Mouse (Mus musculus) Patski (cell line): Measurements from ENCODE around the gene St7. TPM values are rescaled to one million over a fixed set of nuclear protein-coding genes. Genes with fewer than 3 reads are reported as not detected.

ENCODE experiments used
- ATAC-seq: fragments of 100-300 bp; one replicate; pipeline ENCODE4 v1.8.0; 2021
- CTCF ChIA-PET: fragments of 350-600 bp; sonication (Branson Sonifier 250); formaldehyde crosslinking; loops from one replicate; lab custom pipeline; 2022; ENCODE audit warnings: inconsistent platforms; lab: Charles Lee
- POLR2A ChIA-PET: fragments of 350-600 bp; sonication (Branson Sonifier 250); formaldehyde crosslinking; loops from one replicate; lab custom pipeline; 2022; ENCODE audit warnings: antibody characterized with exemption, inconsistent platforms; lab: Charles Lee
- DNase-seq: peaks from one replicate; pipeline ENCODE4 v3.0.0-alpha.2; 2011; ENCODE audit warnings: low read depth, low spot score
- H3K27me3 ChIP-seq: fragments of 371-371 bp; one replicate; pipeline ENCODE4 v1.5.1; 2021
- CTCF ChIP-seq: fragments of 100-300 bp; IDR thresholded peaks from one replicate; pipeline ENCODE4 v1.5.1; 2021
- in situ Hi-C: fragments of 300-500 bp; cut with MboI; formaldehyde crosslinking; loops from 3 replicates; pipeline ENCODE4 v1.11.1; 2018; ENCODE audit warnings: low pct_unique_long_range_greater_than_20kb, mixed read lengths
- polyA plus RNA-seq: library from polyadenylated mRNA; unstranded; gene quantifications from one replicate; pipeline ENCODE4 v1.2.3, GENCODE M21; 2021

The St7 gene
- polyA plus RNA-seq, 1 experiment from 2014 or later = 23.1 TPM

GRCm38 (mm10) chr6:17777018-17777799, 84.5 kb downstream of the St7 start:
- no peak for TF ChIP-seq CTCF
- POLR2A ChIA-PET = no interaction called here
- in situ Hi-C loops = no loop called here

DNA sequence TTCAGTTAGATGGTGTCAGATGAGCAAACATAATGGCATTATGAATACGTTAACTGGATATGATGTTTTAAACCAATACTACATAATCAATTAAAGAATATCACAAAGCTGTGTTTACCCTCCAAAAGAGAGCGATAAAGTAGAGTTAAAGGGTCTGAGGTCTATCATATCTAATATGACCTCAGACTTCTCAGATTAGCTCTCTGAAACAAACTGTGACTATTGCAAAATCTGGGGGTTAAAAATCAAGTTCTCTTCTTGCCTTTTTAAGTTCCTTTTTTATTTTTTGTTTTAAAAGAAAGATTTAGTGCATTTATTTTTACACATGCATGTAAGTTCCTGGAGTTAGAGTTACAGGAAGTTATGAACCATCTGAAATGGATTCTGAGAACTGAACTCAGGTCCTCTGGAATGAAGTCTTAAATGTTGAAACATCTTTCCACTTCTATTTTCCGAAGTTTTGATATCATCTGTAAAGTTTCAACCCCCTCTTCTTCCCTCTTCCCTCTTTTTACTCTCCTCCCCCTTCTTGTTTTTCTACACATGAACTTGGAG, 86.0 kb downstream of the St7 start:
- in situ Hi-C loops = no loop called here
- no peaks in the 10 kb centered on the region for H3K27me3 ChIP-seq
- ChIA-PET CTCF (no interaction called here), POLR2A (no interaction called here)
- TF ChIP-seq CTCF = no peak
- ATAC-seq (no peak), DNase-seq (no peak)

More at GRCm38 (mm10) chr6:17777018-17777799, 84.5 kb downstream of the St7 start:
- CTCF ChIA-PET = interaction anchor here (0.6 to 0.7 kb wide), 2 partner anchors 13 to 16 kb away, joined by 3 read pairs; no protein-coding TSS in a partner anchor
- H3K27me3 ChIP-seq = no peaks in the 10 kb centered on the region
- ATAC-seq = no peak
- no peak for DNase-seq

DNA sequence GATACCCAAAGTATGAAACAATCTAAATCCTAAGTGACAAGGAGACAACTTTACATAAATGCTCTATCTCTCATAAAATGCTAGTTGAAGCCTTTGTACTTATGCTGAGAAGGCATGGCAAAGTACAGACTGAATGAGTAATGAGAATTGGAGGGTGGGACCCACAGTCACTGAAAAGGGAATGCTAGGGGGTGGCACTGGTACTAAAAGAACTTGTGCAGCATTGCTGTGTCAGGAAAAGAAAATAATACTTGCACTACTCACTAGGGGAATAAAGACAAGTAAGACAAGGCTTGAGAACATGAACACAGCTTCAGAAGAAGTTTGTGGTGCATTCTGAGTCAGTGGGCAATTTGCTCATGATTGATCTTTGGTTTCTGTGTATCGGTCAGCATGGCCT, 90.8 kb downstream of the St7 start:
- ChIA-PET POLR2A (no interaction called here), CTCF (interaction anchor here (0.8 kb wide), 1 partner anchor 57 kb away, joined by 3 read pairs; no protein-coding TSS in a partner anchor)
- H3K27me3 ChIP-seq = no peaks in the 10 kb centered on the region
- no peak for DNase-seq
- no peak for ATAC-seq
- in situ Hi-C loops = no loop called here
- TF ChIP-seq CTCF = no peak

GRCm38 (mm10) chr6:17784523-17784922, 91.8 kb downstream of the St7 start:
- in situ Hi-C loops = no loop called here
- ChIA-PET POLR2A (no interaction called here), CTCF (no interaction called here)

GRCm38 (mm10) chr6:17785248-17785647, 92.5 kb downstream of the St7 start:
- DNase-seq = no peak
- CTCF ChIA-PET = no interaction called here
- H3K27me3 ChIP-seq = no peaks in the 10 kb centered on the region
- in situ Hi-C loops = no loop called here
- TF ChIP-seq CTCF = no peak
- ATAC-seq = no peak
- POLR2A ChIA-PET = no interaction called here

More at GRCm38 (mm10) chr6:17784523-17784922, 91.8 kb downstream of the St7 start:
- ATAC-seq (no peak), DNase-seq (no peak)
- no peaks in the 10 kb centered on the region for H3K27me3 ChIP-seq
- no peak for TF ChIP-seq CTCF

DNA sequence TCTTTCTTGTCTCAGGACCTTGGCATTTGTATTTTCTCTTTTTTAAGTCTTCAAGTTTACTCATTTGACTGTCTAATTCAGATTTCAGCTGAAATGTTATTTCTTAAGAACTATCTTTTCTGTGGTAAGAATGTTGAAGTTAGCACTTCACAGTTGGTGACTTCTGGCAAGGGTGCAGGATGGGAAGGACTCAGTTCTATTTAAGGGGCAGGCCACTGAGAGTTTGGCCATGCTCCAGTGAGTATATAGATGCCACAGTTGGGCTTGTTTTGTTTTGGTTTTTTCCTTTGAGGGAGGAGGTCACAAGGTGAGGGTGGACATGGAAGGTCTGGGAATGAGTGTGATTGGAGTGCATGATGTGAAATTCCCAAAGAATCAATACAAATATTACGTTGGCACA, 95.1 kb downstream of the St7 start:
- no peak for DNase-seq
- no peak for ATAC-seq
- TF ChIP-seq CTCF = no peak
- ChIA-PET CTCF (no interaction called here), POLR2A (no interaction called here)
- in situ Hi-C loops = no loop called here
- no peaks in the 10 kb centered on the region for H3K27me3 ChIP-seq

- POLR2A ChIA-PET = no interaction called here
- DNase-seq (no peak), ATAC-seq (no peak)
- CTCF ChIA-PET = no interaction called here
- in situ Hi-C loops = no loop called here
- no peak for TF ChIP-seq CTCF
- no peaks in the 10 kb centered on the region for H3K27me3 ChIP-seq
Measured at GRCm38 (mm10) chr6:17790251-17790650, 97.5 kb downstream of the St7 start.

DNA sequence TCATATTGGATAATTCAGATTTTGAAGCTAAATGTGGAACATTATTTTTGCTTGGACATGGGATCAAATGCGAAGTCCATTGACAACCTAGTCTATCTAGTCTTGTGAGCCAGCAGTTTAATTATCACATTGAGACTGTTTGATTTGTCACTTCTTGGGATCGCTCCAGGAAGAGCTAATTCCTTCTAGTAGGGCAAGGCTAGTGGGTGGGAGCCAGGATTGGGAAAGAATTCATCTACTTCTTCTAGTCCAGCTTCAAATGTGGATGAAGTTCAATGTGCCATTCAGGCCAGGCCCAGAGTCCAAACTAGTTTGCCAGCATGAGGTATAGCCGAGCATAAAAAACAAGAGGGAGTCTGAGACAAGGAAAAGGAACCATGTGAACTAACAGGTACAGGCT, 100.7 kb downstream of the St7 start:
- ChIA-PET POLR2A (no interaction called here), CTCF (interaction anchor here (1.5 kb wide), 1 partner anchor 19 kb away, joined by 6 read pairs; no protein-coding TSS in a partner anchor)
- DNase-seq (no peak), ATAC-seq (no peak)
- in situ Hi-C loops = no loop called here
- H3K27me3 ChIP-seq = no peaks in the 10 kb centered on the region
- no peak for TF ChIP-seq CTCF

GRCm38 (mm10) chr6:17797271-17797713, 104.6 kb downstream of the St7 start:
- TF ChIP-seq CTCF = no peak
- in situ Hi-C loops = no loop called here
- ChIA-PET POLR2A (no interaction called here), CTCF (interaction anchor here (0.8 to 1.6 kb wide), 2 partner anchors 18 to 26 kb away, joined by 3 to 4 read pairs; no protein-coding TSS in a partner anchor)
- H3K27me3 ChIP-seq = no peaks in the 10 kb centered on the region
- ATAC-seq = no peak
- DNase-seq = no peak

- CTCF ChIA-PET = interaction anchor here (1.0 to 1.2 kb wide), 2 partner anchors 12 to 47 kb away, joined by 3 read pairs; no protein-coding TSS in a partner anchor
- DNase-seq (no peak), ATAC-seq (no peak)
- in situ Hi-C loops = no loop called here
- H3K27me3 ChIP-seq = no peaks in the 10 kb centered on the region
- no peak for TF ChIP-seq CTCF
- POLR2A ChIA-PET = no interaction called here
Measured at GRCm38 (mm10) chr6:17800694-17801093, 108.0 kb downstream of the St7 start.

- CTCF ChIA-PET = no interaction called here
- no peak for TF ChIP-seq CTCF
- ATAC-seq = no peak
Measured at GRCm38 (mm10) chr6:17804468-17804867, 111.7 kb downstream of the St7 start.

More at GRCm38 (mm10) chr6:17804468-17804867, 111.7 kb downstream of the St7 start:
- POLR2A ChIA-PET = no interaction called here
- DNase-seq = no peak
- in situ Hi-C loops = no loop called here
- H3K27me3 ChIP-seq = no peaks in the 10 kb centered on the region
